Mouse (Mus musculus) limb, embryonic 10.5 days (tissue): Measurements from ENCODE around the gene Ubxn6. TPM values are rescaled to one million over a fixed set of nuclear protein-coding genes. Genes with fewer than 3 reads are reported as not detected.
"Not testable (repeated sequence)": the region's sequence is repeated elsewhere in the genome, so short reads cannot be mapped to it uniquely, and the experiment has no call there.

Experiments used
- DNase-seq: peaks from one replicate; pipeline ENCODE4 v3.0.0-alpha.2; 2017; ENCODE audit warnings: low spot score
- H3K27ac ChIP-seq: fragments of 300-500 bp; sonication (generic); 2 replicates; pipeline ENCODE4 v1.5.1; 2016; ENCODE audit warnings: mild to moderate bottlenecking
- H3K27me3 ChIP-seq: fragments of 300-500 bp; sonication (generic); 2 replicates; pipeline ENCODE4 v1.6.1; 2016; ENCODE audit warnings: low read depth, mild to moderate bottlenecking; ENCODE audit not compliant: poor library complexity, severe bottlenecking
- H3K36me3 ChIP-seq: fragments of 300-500 bp; sonication (generic); 2 replicates; pipeline ENCODE4 v1.6.1; 2016; ENCODE audit warnings: mild to moderate bottlenecking, moderate library complexity
- H3K4me1 ChIP-seq: fragments of 300-500 bp; sonication (generic); 2 replicates; pipeline ENCODE4 v1.6.1; 2016
- H3K4me3 ChIP-seq: fragments of 300-500 bp; sonication (generic); 2 replicates; pipeline ENCODE4 v1.5.1; 2016; ENCODE audit warnings: mild to moderate bottlenecking, moderate library complexity
- H3K9me3 ChIP-seq: fragments of 300-500 bp; sonication (generic); replicated peaks from 2 replicates; pipeline ENCODE4 v1.6.1; 2016; ENCODE audit warnings: mild to moderate bottlenecking
- whole genome bisulfite sequencing: fragments of 180-500 bp; shearing (Covaris S2); methylation state at CpG from one replicate; pipeline ENCODE4 v1.1.7; 2016; 5-methylcytosine and 5-hydroxymethylcytosine counted together
- polyA plus RNA-seq: library from polyadenylated mRNA; unstranded; fragments of >200 nt; fragmentation: Nextera tagmentation; extraction: Ambion mirVana; gene quantifications from 2 replicates; pipeline ENCODE4 v1.2.1, GENCODE M21; 2016

Gene Ubxn6
- polyA plus RNA-seq, 1 experiment from 2014 or later = 40.3 TPM

DNA sequence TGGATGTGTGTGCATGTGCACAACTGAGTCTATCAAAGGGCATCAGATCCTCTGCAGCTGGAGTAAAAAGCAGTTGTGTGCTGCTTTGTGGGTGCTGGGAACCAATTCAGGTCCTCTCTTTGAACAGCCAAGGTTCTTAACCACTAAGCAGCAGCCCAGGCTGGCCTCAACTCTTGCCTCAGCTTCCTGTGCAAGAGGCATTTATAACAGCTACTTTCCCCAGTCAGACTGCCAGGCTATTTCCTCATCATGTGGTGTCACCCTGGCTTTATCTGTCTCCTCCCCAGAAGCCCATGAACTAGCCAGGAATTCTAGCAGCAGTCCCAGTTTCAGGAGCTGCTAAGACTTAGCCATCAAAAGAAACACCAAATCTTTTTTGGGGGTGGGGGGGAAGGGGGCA lies 8.4 kb downstream of the Ubxn6 start:
- no peaks in the 10 kb centered on the region for H3K9me3 ChIP-seq
- no peak overlapping the region for H3K4me3 ChIP-seq
- DNase-seq = no peak
- H3K27me3 ChIP-seq = no peaks in the 10 kb centered on the region
- H3K36me3 ChIP-seq = peaks cover 100% of the 10 kb centered on the region
- no peaks in the 10 kb centered on the region for H3K4me1 ChIP-seq
- no peak overlapping the region for H3K27ac ChIP-seq

DNA sequence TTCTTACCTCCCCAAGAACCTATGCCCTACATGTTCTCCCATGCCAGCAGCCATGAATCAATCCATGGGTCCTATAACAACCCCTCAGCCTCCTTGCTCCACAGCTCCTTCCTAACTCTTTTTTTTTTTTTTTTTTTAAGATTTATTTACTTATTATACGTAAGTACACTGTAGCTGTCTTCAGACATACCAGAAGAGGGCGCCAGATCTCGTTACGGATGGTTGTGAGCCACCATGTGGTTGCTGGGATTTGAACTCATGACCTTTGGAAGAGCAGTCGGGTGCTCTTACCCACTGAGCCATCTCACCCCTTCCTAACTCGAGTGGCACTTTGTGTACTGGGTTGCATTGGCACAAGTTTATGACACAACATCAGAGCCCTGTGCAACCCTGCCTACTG lies 9.1 kb downstream of the Ubxn6 start:
- not testable (repeated sequence) for H3K27ac ChIP-seq, H3K4me3 ChIP-seq, H3K9me3 ChIP-seq, DNase-seq, H3K4me1 ChIP-seq, H3K27me3 ChIP-seq
- WGBS = 86% methylated on average over 6 of the region's 6 CpGs
- peaks cover 100% of the 10 kb centered on the region for H3K36me3 ChIP-seq

DNA sequence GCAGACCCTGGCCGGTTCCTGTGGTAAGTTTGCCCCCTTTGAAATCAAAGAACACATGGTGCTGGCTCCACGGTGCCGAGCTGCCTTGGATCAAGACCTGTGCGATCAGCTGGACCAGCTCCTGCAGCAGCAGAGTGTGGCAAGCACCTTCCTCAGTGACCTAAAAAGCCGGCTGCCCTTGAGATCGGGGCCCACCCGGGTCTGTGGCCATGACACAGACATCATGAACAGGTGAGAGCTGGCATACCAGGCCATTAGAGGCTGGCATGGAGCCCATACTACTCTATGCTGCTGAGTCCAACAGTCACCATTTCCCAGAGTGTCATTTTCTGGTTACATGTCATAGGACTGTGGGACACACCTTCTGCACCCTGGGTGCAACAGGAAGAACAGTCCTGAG lies 12.7 kb downstream of the Ubxn6 start:
- WGBS = 95% methylated on average over 7 of the region's 7 CpGs
- H3K4me3 ChIP-seq = no peak overlapping the region
- H3K4me1 ChIP-seq = no peaks in the 10 kb centered on the region

DNA sequence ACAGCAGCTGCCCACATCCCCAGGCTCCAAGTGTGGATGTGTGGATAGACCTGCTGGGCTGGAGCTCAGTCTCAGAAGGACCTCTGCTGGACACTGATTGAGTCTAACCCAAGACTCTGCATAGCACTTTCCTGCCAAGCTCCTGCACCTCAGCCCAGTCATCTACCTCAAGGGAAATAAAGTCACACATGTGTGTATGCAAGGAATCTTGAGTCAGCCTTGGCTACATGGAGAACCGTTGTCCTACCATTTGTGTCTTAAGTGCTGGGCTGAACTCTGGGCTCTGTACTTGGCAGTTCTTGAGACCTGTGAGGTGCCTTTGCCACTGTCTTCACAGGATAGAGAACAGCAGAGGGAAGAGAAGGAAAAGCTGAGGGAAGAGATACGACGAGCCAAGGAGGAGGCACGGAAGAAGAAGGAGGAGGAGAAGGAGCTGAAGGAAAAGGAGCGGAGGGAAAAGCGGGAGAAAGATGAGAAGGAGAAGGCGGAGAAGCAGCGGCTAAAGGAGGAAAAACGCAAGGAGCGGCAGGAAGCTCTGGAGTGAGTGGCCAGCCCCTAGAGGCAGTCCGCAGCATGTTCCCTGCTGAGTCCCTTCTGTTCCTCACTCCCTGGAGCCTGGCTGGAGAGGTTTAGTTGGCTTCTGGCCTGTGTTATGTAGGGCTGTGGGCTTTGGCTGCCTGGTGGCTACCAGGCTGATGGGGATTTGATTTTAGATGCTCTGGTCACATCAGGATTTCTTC lies 17.3 kb downstream of the Ubxn6 start:
- Histone ChIP-seq H3K27me3 (no peaks in the 10 kb centered on the region), H3K4me3 (no peak overlapping the region), H3K36me3 (peaks cover 97% of the 10 kb centered on the region), H3K27ac (no peak overlapping the region), H3K4me1 (no peaks in the 10 kb centered on the region), H3K9me3 (no peaks in the 10 kb centered on the region)
- DNase-seq = no peak
- WGBS = 82% methylated on average over 11 of the region's 11 CpGs

More for the DNA sequence above, 12.7 kb downstream of the Ubxn6 start:
- H3K36me3 ChIP-seq = peaks cover 100% of the 10 kb centered on the region
- no peaks in the 10 kb centered on the region for H3K9me3 ChIP-seq
- DNase-seq = no peak
- no peaks in the 10 kb centered on the region for H3K27me3 ChIP-seq
- H3K27ac ChIP-seq = no peak overlapping the region

DNA sequence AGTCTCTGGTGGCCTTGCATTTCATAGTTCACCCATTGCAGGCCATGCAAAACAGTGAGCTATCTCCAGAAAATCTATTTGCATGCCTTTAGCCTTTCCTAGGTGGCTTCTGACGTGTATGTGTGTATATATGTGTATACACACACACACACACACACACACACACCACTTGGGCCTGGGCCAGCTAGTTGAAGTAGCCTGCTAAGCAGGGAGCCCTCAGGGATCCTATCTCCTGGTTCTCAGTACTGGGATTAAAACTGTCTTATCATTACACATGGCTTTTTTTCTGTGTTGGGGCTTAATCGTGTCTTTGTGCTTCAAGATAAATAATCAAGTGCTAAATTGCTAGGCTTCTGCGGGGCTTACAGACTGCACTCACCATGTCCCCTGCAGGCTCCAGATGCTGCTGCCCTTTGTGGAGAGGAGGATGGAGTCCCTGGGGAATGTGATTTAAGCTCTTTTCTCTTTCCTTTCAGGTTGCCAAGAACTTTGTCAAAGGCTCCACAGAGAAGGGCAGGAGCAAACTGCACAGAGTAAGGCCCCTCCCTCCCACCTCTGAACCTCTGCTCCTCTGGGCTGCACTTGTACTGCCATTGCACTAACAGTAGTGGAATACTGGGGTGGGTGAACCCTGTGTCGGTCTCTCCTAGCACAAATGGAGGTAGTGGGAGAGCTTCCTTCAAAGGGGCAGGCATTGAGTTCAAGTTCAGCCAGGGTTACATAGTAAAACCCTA lies 18.7 kb downstream of the Ubxn6 start:
- Histone ChIP-seq H3K27me3 (no peaks in the 10 kb centered on the region), H3K36me3 (peaks cover 97% of the 10 kb centered on the region), H3K9me3 (no peaks in the 10 kb centered on the region), H3K4me3 (no peak overlapping the region), H3K4me1 (no peaks in the 10 kb centered on the region), H3K27ac (no peak overlapping the region)
- no peak for DNase-seq
- WGBS = 90% methylated on average over 4 of the region's 4 CpGs

DNA sequence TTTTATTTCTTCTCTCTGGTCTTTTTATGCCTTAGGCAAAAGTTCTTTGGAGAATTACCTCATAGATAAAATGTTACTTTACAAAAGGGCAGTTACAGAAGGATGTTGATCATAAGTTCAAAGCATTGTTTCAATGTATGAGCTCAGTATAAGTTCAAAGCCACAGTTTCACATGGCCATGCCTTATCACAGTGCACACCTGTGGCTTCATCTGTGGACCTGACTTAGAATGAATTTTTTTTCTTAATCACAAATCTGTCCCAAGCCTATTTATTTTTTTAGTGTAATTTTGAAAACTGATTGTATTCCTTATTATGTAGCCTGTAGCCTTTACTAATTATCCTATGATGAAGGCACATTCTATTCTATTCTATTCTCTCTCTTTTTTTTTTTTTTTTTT lies 19.9 kb downstream of the Ubxn6 start:
- H3K9me3 ChIP-seq = no peaks in the 10 kb centered on the region
- no peak overlapping the region for H3K4me3 ChIP-seq
- H3K36me3 ChIP-seq = peaks cover 97% of the 10 kb centered on the region
- H3K27ac ChIP-seq = no peak overlapping the region
- DNase-seq = no peak
- H3K27me3 ChIP-seq = no peaks in the 10 kb centered on the region
- H3K4me1 ChIP-seq = no peaks in the 10 kb centered on the region

DNA sequence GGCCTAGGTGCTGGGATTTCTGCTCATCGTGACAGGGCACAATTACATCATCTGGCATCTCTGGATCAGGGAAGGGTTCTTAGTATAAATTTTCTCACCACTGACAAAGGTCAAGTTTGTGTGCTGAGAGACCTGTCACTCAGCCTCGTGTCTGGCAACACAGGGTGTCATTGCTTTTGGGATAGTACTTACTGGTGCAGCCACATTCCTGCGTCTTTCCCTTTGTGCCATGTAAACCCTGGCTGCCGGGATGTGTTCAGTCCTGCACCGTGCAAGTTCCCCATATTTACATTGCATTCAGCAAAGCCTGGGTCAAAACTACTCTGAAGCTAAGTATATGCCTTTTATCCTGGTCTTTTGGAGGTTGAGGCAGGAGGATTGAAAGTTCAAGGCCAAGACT lies 23.5 kb downstream of the Ubxn6 start:
- H3K27ac ChIP-seq = no peak overlapping the region
- H3K27me3 ChIP-seq = no peaks in the 10 kb centered on the region
- peaks cover 97% of the 10 kb centered on the region for H3K36me3 ChIP-seq
- H3K4me1 ChIP-seq = no peaks in the 10 kb centered on the region
- DNase-seq = no peak
- H3K9me3 ChIP-seq = no peaks in the 10 kb centered on the region
- WGBS = 91% methylated on average over 5 of the region's 5 CpGs
- no peak overlapping the region for H3K4me3 ChIP-seq

DNA sequence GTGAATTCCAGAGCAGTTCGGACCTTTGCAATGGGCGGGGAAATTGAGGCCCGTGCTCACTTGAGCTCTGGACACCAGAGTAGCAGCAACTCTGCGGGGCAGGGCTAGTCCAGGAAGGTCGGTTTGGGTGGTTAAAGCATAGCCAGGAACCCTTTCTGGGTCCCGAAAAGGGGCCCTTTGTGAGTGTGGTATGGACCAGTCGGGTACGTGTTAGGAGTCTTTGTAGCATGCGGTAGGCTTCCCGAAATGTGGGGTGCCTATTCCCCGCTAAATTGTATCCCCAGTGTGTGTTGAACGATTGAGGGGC lies 34.0 kb downstream of the Ubxn6 start:
- WGBS = 2% methylated on average over 12 of the region's 12 CpGs
- Histone ChIP-seq H3K4me3 (peak overlapping the region; percentile 81), H3K27me3 (no peaks in the 10 kb centered on the region), H3K4me1 (peaks cover 19% of the 10 kb centered on the region), H3K36me3 (peaks cover 37% of the 10 kb centered on the region), H3K27ac (peak overlapping the region; percentile 95), H3K9me3 (no peaks in the 10 kb centered on the region)
- DNase-seq = peak; percentile 58

DNA sequence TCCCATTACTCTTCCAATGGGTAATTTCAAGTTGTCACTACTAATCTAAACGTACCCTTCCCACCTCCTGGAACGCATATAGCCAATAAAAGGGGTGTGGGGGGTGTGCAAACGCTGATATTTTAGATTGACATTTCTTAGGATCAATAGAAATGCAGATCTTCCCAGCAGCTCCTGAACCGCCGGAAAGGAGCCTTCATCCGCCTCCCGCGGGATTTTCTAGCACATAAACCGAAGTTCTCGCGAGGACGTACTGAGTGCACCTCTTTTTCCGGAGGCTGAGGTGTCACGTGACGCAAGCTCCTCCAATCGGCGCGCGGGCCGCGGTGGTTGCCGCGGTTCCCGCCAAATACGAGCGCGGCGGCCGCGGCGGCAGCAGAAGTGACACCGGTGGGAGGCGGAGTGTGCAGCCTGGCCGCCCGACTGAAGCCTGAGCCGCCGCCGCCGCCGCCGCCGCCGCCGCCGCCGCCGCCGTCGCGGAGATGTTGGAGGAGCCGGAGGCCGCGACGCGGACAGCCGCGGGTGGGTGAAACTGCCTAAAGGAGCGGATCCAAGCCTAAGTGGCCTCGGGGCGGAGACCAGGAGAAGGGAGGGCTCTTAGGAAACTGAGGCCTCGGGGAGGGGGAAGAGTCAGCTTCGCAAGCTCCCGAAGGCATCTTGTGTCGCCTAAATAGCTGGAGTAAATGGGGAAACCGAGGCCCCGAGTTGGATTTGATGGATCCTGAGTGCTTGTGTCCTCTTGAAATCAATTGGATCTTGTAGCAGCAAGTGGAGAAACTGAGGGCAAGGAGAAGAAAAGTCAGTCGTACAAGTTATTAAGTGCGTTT lies 34.6 kb downstream of the Ubxn6 start, which contains the start of gene Chaf1a:
Gene Chaf1a (plus strand): TSS at position 410 of the 827 bp plus-strand sequence.
- Histone ChIP-seq H3K27ac (peak within 1 kb of the TSS; percentile 95), H3K9me3 (no peaks in the 10 kb centered on the region), H3K27me3 (no peaks in the 10 kb centered on the region), H3K4me1 (peaks cover 23% of the 10 kb centered on the region), H3K36me3 (peaks cover 31% of the 10 kb centered on the region), H3K4me3 (peak within 1 kb of the TSS; percentile 81)
- under 1% methylated on average over 68 of the region's 68 CpGs for WGBS
- DNase-seq = peak; percentile 97

GRCm38 (mm10) chr17:56039345-56039744 lies 35.5 kb downstream of the Ubxn6 start:
- Histone ChIP-seq H3K27ac (peak overlapping the region; percentile 95; the same call in 1 of the 2 replicates), H3K4me1 (peaks cover 31% of the 10 kb centered on the region), H3K9me3 (no peaks in the 10 kb centered on the region), H3K27me3 (no peaks in the 10 kb centered on the region), H3K4me3 (peak overlapping the region; percentile 81; the same call in 1 of the 2 replicates), H3K36me3 (peaks cover 30% of the 10 kb centered on the region)
- no peak for DNase-seq
- WGBS = 80% methylated on average over 4 of the region's 4 CpGs

DNA sequence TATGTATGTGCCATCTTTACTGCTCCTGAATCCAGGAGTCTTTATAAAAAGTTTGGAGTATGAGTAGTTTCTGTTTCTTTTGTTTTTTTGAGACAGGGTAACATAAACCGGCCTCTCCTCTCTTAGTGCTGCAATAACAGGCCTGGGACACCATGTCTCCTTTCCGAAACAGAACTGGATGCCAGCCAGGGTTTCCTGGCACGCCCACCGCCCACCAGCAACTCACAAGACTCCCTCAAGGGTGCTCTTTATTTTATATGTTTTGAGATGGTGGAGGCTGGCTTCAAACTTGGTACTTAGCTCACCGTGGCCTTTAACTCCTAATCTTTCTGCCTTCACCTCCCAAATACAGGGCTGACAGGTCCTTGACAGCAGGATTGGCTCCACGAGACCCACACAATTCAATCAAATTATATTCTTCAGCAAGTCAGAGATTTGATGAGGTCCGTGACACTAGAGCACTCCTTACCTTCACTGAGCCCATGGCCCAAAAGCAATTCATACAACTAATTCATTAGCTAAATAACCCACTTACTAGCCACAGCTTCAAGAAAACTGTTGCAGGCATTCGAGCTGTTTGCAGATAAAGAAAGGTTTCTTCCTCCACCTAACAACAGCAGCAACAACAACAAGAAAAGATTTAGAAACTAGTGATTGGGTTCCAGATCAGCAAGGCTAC lies 36.1 kb downstream of the Ubxn6 start:
- Histone ChIP-seq H3K4me1 (peaks cover 31% of the 10 kb centered on the region), H3K4me3 (no peak overlapping the region), H3K9me3 (no peaks in the 10 kb centered on the region), H3K27ac (no peak overlapping the region), H3K36me3 (peaks cover 30% of the 10 kb centered on the region), H3K27me3 (no peaks in the 10 kb centered on the region)
- no peak for DNase-seq
- 88% methylated on average over 8 of the region's 8 CpGs for WGBS

DNA sequence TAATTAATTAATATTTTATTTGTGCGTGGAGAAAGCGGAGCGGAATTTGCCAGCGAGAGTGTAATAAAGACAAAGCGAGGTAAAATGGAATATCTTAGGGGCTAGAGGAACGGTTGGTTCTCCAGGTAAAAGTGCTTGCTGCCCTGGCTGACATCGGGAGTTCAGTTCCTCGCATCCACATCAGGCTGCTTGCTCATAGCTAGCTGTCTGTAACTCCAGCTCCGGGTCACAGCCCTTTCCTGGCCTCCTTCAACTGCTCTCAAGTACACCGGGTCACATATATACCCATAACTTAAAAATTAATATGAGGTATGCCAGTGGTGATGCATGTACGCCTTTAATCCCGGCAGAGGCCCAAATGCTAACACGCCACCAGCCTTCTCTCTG lies 37.9 kb downstream of the Ubxn6 start:
- Histone ChIP-seq H3K9me3 (no peaks in the 10 kb centered on the region), H3K4me1 (peaks cover 35% of the 10 kb centered on the region), H3K36me3 (peaks cover 34% of the 10 kb centered on the region), H3K27me3 (no peaks in the 10 kb centered on the region), H3K27ac (peak overlapping the region; percentile 93), H3K4me3 (peak overlapping the region; percentile 91)
- WGBS = 37% methylated on average over 13 of the region's 13 CpGs
- no peak for DNase-seq
